Mouse (Mus musculus): Measurements from ENCODE around the gene Pcyt1a. TPM values are rescaled to one million over a fixed set of nuclear protein-coding genes. Genes with fewer than 3 reads are reported as not detected.

The Pcyt1a gene
- polyA plus RNA-seq, 1 experiment from 2014 or later, result 38.3 TPM

GRCm38 (mm10) chr16:32511827-32512490, 81.2 kb downstream of the Pcyt1a start:
- H3K36me3 ChIP-seq (ENCODE audit: insufficient read depth, low read length), result no peaks in the 10 kb centered on the region
- no peaks in the 10 kb centered on the region for H3K9me3 ChIP-seq (ENCODE audit: low read length)
- H3K4me1 ChIP-seq (ENCODE audit: insufficient read depth, low read length), result peaks cover 13% of the 10 kb centered on the region
- H3K27me3 ChIP-seq (ENCODE audit: insufficient read depth, low read length), result no peaks in the 10 kb centered on the region
- H3K4me3 ChIP-seq (ENCODE audit: low read length), result no peak overlapping the region
- H3K4me2 ChIP-seq (replicated peaks; ENCODE audit: low read depth, low read length), result no peak overlapping the region
- 89% methylated on average over 8 of the region's 8 CpGs for WGBS
- H3K27ac ChIP-seq (ENCODE audit: low read length), result no peak overlapping the region
- ATAC-seq (ENCODE audit: low FRiP score, low TSS enrichment), result no peak
- no peak overlapping the region for H3K9ac ChIP-seq (replicated peaks; ENCODE audit: low read length)

- H3K4me1 ChIP-seq (ENCODE audit: insufficient read depth, low read length), result peaks cover 13% of the 10 kb centered on the region
- H3K4me2 ChIP-seq (replicated peaks; ENCODE audit: low read depth, low read length), result no peak overlapping the region
- no peak overlapping the region for H3K27ac ChIP-seq (ENCODE audit: low read length)
- no peak overlapping the region for H3K4me3 ChIP-seq (ENCODE audit: low read length)
- H3K27me3 ChIP-seq (ENCODE audit: insufficient read depth, low read length), result no peaks in the 10 kb centered on the region
- no peaks in the 10 kb centered on the region for H3K36me3 ChIP-seq (ENCODE audit: insufficient read depth, low read length)
- no peak for ATAC-seq (ENCODE audit: low FRiP score, low TSS enrichment)
- no peaks in the 10 kb centered on the region for H3K9me3 ChIP-seq (ENCODE audit: low read length)
- no peak overlapping the region; the same call in 1 of the 2 replicates for H3K9ac ChIP-seq (replicated peaks; ENCODE audit: low read length)
- 59% methylated on average over 3 of the region's 3 CpGs for WGBS
These were observed 82.2 kb downstream of the Pcyt1a start for GRCm38 (mm10) chr16:32512921-32513320.

GRCm38 (mm10) chr16:32513401-32513800, 82.7 kb downstream of the Pcyt1a start:
- Histone ChIP-seq H3K9ac (replicated peaks; ENCODE audit: low read length) (no peak overlapping the region; the same call in 1 of the 2 replicates), H3K4me1 (ENCODE audit: insufficient read depth, low read length) (peaks cover 13% of the 10 kb centered on the region), H3K4me3 (ENCODE audit: low read length) (no peak overlapping the region), H3K27ac (ENCODE audit: low read length) (no peak overlapping the region), H3K4me2 (replicated peaks; ENCODE audit: low read depth, low read length) (no peak overlapping the region), H3K36me3 (ENCODE audit: insufficient read depth, low read length) (no peaks in the 10 kb centered on the region), H3K9me3 (ENCODE audit: low read length) (no peaks in the 10 kb centered on the region), H3K27me3 (ENCODE audit: insufficient read depth, low read length) (no peaks in the 10 kb centered on the region)
- ATAC-seq (ENCODE audit: low FRiP score, low TSS enrichment), result no peak
- WGBS, result 88% methylated on average over 6 of the region's 6 CpGs

- Histone ChIP-seq H3K9ac (replicated peaks; ENCODE audit: low read length) (no peak overlapping the region), H3K4me3 (ENCODE audit: low read length) (no peak overlapping the region), H3K27me3 (ENCODE audit: insufficient read depth, low read length) (no peaks in the 10 kb centered on the region), H3K27ac (ENCODE audit: low read length) (no peak overlapping the region), H3K4me2 (replicated peaks; ENCODE audit: low read depth, low read length) (no peak overlapping the region), H3K9me3 (ENCODE audit: low read length) (no peaks in the 10 kb centered on the region), H3K36me3 (ENCODE audit: insufficient read depth, low read length) (no peaks in the 10 kb centered on the region), H3K4me1 (ENCODE audit: insufficient read depth, low read length) (peaks cover 13% of the 10 kb centered on the region)
- no peak for ATAC-seq (ENCODE audit: low FRiP score, low TSS enrichment)
- 93% methylated on average over 6 of the region's 6 CpGs for WGBS
These were observed 83.2 kb downstream of the Pcyt1a start for GRCm38 (mm10) chr16:32513948-32514347.

- H3K27me3 ChIP-seq (ENCODE audit: insufficient read depth, low read length), result no peaks in the 10 kb centered on the region
- no peaks in the 10 kb centered on the region for H3K36me3 ChIP-seq (ENCODE audit: insufficient read depth, low read length)
- H3K9me3 ChIP-seq (ENCODE audit: low read length), result no peaks in the 10 kb centered on the region
- 14% methylated on average over 21 of the region's 21 CpGs for WGBS
- peak; percentile 87 for ATAC-seq (ENCODE audit: low FRiP score, low TSS enrichment)
- H3K4me2 ChIP-seq (replicated peaks; ENCODE audit: low read depth, low read length), result peak overlapping the region; percentile 48
- H3K4me1 ChIP-seq (ENCODE audit: insufficient read depth, low read length), result peaks cover 13% of the 10 kb centered on the region
- peak overlapping the region; percentile 20 for H3K4me3 ChIP-seq (ENCODE audit: low read length)
- H3K9ac ChIP-seq (replicated peaks; ENCODE audit: low read length), result peak overlapping the region; percentile 64
- peak overlapping the region; percentile 81 for H3K27ac ChIP-seq (ENCODE audit: low read length)
These were observed 85.6 kb downstream of the Pcyt1a start for GRCm38 (mm10) chr16:32516006-32516962.

GRCm38 (mm10) chr16:32517785-32518481, 87.2 kb downstream of the Pcyt1a start:
- Histone ChIP-seq H3K4me2 (replicated peaks; ENCODE audit: low read depth, low read length) (no peak overlapping the region), H3K4me1 (ENCODE audit: insufficient read depth, low read length) (peaks cover 13% of the 10 kb centered on the region), H3K27me3 (ENCODE audit: insufficient read depth, low read length) (no peaks in the 10 kb centered on the region), H3K9ac (replicated peaks; ENCODE audit: low read length) (no peak overlapping the region), H3K27ac (ENCODE audit: low read length) (no peak overlapping the region), H3K4me3 (ENCODE audit: low read length) (no peak overlapping the region), H3K36me3 (ENCODE audit: insufficient read depth, low read length) (no peaks in the 10 kb centered on the region), H3K9me3 (ENCODE audit: low read length) (no peaks in the 10 kb centered on the region)
- 84% methylated on average over 12 of the region's 12 CpGs for WGBS
- ATAC-seq (ENCODE audit: low FRiP score, low TSS enrichment), result no peak

- no peaks in the 10 kb centered on the region for H3K27me3 ChIP-seq (ENCODE audit: insufficient read depth, low read length)
- no peak overlapping the region for H3K9ac ChIP-seq (replicated peaks; ENCODE audit: low read length)
- no peak for ATAC-seq (ENCODE audit: low FRiP score, low TSS enrichment)
- H3K4me3 ChIP-seq (ENCODE audit: low read length), result no peak overlapping the region
- H3K27ac ChIP-seq (ENCODE audit: low read length), result no peak overlapping the region
- no peaks in the 10 kb centered on the region for H3K36me3 ChIP-seq (ENCODE audit: insufficient read depth, low read length)
- H3K9me3 ChIP-seq (ENCODE audit: low read length), result no peaks in the 10 kb centered on the region
- WGBS, result 76% methylated on average over 15 of the region's 15 CpGs
- H3K4me1 ChIP-seq (ENCODE audit: insufficient read depth, low read length), result peaks cover 17% of the 10 kb centered on the region
- no peak overlapping the region for H3K4me2 ChIP-seq (replicated peaks; ENCODE audit: low read depth, low read length)
These were observed 89.1 kb downstream of the Pcyt1a start for GRCm38 (mm10) chr16:32519656-32520371.

GRCm38 (mm10) chr16:32520372-32520748, 89.6 kb downstream of the Pcyt1a start:
- Histone ChIP-seq H3K9ac (replicated peaks; ENCODE audit: low read length) (no peak overlapping the region), H3K4me1 (ENCODE audit: insufficient read depth, low read length) (peaks cover 17% of the 10 kb centered on the region), H3K27ac (ENCODE audit: low read length) (no peak overlapping the region), H3K36me3 (ENCODE audit: insufficient read depth, low read length) (no peaks in the 10 kb centered on the region), H3K4me2 (replicated peaks; ENCODE audit: low read depth, low read length) (no peak overlapping the region), H3K27me3 (ENCODE audit: insufficient read depth, low read length) (no peaks in the 10 kb centered on the region), H3K4me3 (ENCODE audit: low read length) (no peak overlapping the region), H3K9me3 (ENCODE audit: low read length) (no peaks in the 10 kb centered on the region)
- WGBS, result 51% methylated on average over 9 of the region's 9 CpGs
- ATAC-seq (ENCODE audit: low FRiP score, low TSS enrichment), result no peak

GRCm38 (mm10) chr16:32522578-32523194, 92.0 kb downstream of the Pcyt1a start:
- no peaks in the 10 kb centered on the region for H3K36me3 ChIP-seq (ENCODE audit: insufficient read depth, low read length)
- H3K27ac ChIP-seq (ENCODE audit: low read length), result no peak overlapping the region
- 0 out of 2 replicates have a peak, but pooled peaks cover 4% of the 10 kb centered on the region for H3K4me1 ChIP-seq (ENCODE audit: insufficient read depth, low read length)
- H3K4me3 ChIP-seq (ENCODE audit: low read length), result no peak overlapping the region
- no peak overlapping the region for H3K4me2 ChIP-seq (replicated peaks; ENCODE audit: low read depth, low read length)
- ATAC-seq (ENCODE audit: low FRiP score, low TSS enrichment), result no peak
- H3K9ac ChIP-seq (replicated peaks; ENCODE audit: low read length), result no peak overlapping the region
- H3K27me3 ChIP-seq (ENCODE audit: insufficient read depth, low read length), result no peaks in the 10 kb centered on the region
- no peaks in the 10 kb centered on the region for H3K9me3 ChIP-seq (ENCODE audit: low read length)
- 79% methylated on average over 6 of the region's 6 CpGs for WGBS
